Mouse (Mus musculus): ENCODE measurements around the gene Plcd1. TPM values are rescaled to one million over a fixed set of nuclear protein-coding genes. Genes with fewer than 3 reads are reported as not detected.

Plcd1 gene
- polyA plus RNA-seq, 1 experiment: 8.8 TPM

GRCm38 (mm10) chr9:119082039-119082438 is 11.3 kb downstream of the Plcd1 start:
- Histone ChIP-seq H3K79me2 (ENCODE audit: control insufficient read depth, insufficient read depth) (no peaks in the 10 kb centered on the region), H3K79me3 (ENCODE audit: low read depth) (no peaks in the 10 kb centered on the region), H3K4me3 (ENCODE audit: insufficient read depth, poor library complexity, severe bottlenecking) (no peak overlapping the region), H3ac (ENCODE audit: control insufficient read depth, insufficient read length, low read depth) (no peak overlapping the region), H3K36me3 (ENCODE audit: control insufficient read depth, insufficient read depth) (no peaks in the 10 kb centered on the region), H3K27me3 (ENCODE audit: control insufficient read depth, insufficient read depth, insufficient read length) (no peaks in the 10 kb centered on the region)
- no peak for TF ChIP-seq CEBPB (IDR thresholded peaks at IDR 0.05; ENCODE audit: low read depth)
- no peak for TF ChIP-seq FOSL1 (IDR thresholded peaks at IDR 0.05; ENCODE audit: insufficient read depth, low read length, poor library complexity, severe bottlenecking)
- TF ChIP-seq CTCF (IDR thresholded peaks at IDR 0.05; ENCODE audit: control insufficient read depth, insufficient read depth, insufficient read length): no peak
- no peak for TF ChIP-seq MYOD1 (IDR thresholded peaks at IDR 0.05; ENCODE audit: control insufficient read depth, insufficient read length, low read depth)
- no peak for TF ChIP-seq USF1 (IDR thresholded peaks at IDR 0.05; ENCODE audit: low read depth)
- no peak for TF ChIP-seq MAX (IDR thresholded peaks at IDR 0.05)
- TF ChIP-seq MYOG (IDR thresholded peaks at IDR 0.05; ENCODE audit: control insufficient read depth, extremely low read depth, insufficient read length): no peak

- no peak overlapping the region for H3ac ChIP-seq (ENCODE audit: control insufficient read depth, insufficient read length, low read depth)
- no peaks in the 10 kb centered on the region for H3K36me3 ChIP-seq (ENCODE audit: control insufficient read depth, insufficient read depth)
- no peaks in the 10 kb centered on the region for H3K79me3 ChIP-seq (ENCODE audit: low read depth)
- no peak overlapping the region for H3K4me3 ChIP-seq (ENCODE audit: insufficient read depth, poor library complexity, severe bottlenecking)
- no peaks in the 10 kb centered on the region for H3K79me2 ChIP-seq (ENCODE audit: control insufficient read depth, insufficient read depth)
- no peak for TF ChIP-seq MYOD1 (IDR thresholded peaks at IDR 0.05; ENCODE audit: control insufficient read depth, insufficient read length, low read depth)
- TF ChIP-seq CTCF (IDR thresholded peaks at IDR 0.05; ENCODE audit: control insufficient read depth, insufficient read depth, insufficient read length): no peak
- no peak for TF ChIP-seq USF1 (IDR thresholded peaks at IDR 0.05; ENCODE audit: low read depth)
- no peak for TF ChIP-seq MYOG (IDR thresholded peaks at IDR 0.05; ENCODE audit: control insufficient read depth, extremely low read depth, insufficient read length)
- no peak for TF ChIP-seq MAX (IDR thresholded peaks at IDR 0.05)
- no peak for TF ChIP-seq FOSL1 (IDR thresholded peaks at IDR 0.05; ENCODE audit: insufficient read depth, low read length, poor library complexity, severe bottlenecking)
- TF ChIP-seq CEBPB (IDR thresholded peaks at IDR 0.05; ENCODE audit: low read depth): no peak
- no peaks in the 10 kb centered on the region for H3K27me3 ChIP-seq (ENCODE audit: control insufficient read depth, insufficient read depth, insufficient read length)
These were observed 13.1 kb downstream of the Plcd1 start for GRCm38 (mm10) chr9:119080040-119080675.

GRCm38 (mm10) chr9:119075685-119076084 is 17.6 kb downstream of the Plcd1 start:
- no peaks in the 10 kb centered on the region for H3K36me3 ChIP-seq (ENCODE audit: control insufficient read depth, insufficient read depth)
- no peaks in the 10 kb centered on the region for H3K79me2 ChIP-seq (ENCODE audit: control insufficient read depth, insufficient read depth)
- H3ac ChIP-seq (ENCODE audit: control insufficient read depth, insufficient read length, low read depth): no peak overlapping the region
- TF ChIP-seq MYOD1 (IDR thresholded peaks at IDR 0.05; ENCODE audit: control insufficient read depth, insufficient read length, low read depth) (no peak), USF1 (IDR thresholded peaks at IDR 0.05; ENCODE audit: low read depth) (no peak), MAX (IDR thresholded peaks at IDR 0.05) (no peak), FOSL1 (IDR thresholded peaks at IDR 0.05; ENCODE audit: insufficient read depth, low read length, poor library complexity, severe bottlenecking) (no peak), CEBPB (IDR thresholded peaks at IDR 0.05; ENCODE audit: low read depth) (no peak), MYOG (IDR thresholded peaks at IDR 0.05; ENCODE audit: control insufficient read depth, extremely low read depth, insufficient read length) (no peak), CTCF (IDR thresholded peaks at IDR 0.05; ENCODE audit: control insufficient read depth, insufficient read depth, insufficient read length) (no peak)
- H3K4me3 ChIP-seq (ENCODE audit: insufficient read depth, poor library complexity, severe bottlenecking): no peak overlapping the region
- H3K79me3 ChIP-seq (ENCODE audit: low read depth): no peaks in the 10 kb centered on the region
- no peaks in the 10 kb centered on the region for H3K27me3 ChIP-seq (ENCODE audit: control insufficient read depth, insufficient read depth, insufficient read length)

GRCm38 (mm10) chr9:119073184-119073895 is 20.0 kb downstream of the Plcd1 start:
- H3K79me2 ChIP-seq (ENCODE audit: control insufficient read depth, insufficient read depth): no peaks in the 10 kb centered on the region
- H3K27me3 ChIP-seq (ENCODE audit: control insufficient read depth, insufficient read depth, insufficient read length): no peaks in the 10 kb centered on the region
- no peak overlapping the region for H3ac ChIP-seq (ENCODE audit: control insufficient read depth, insufficient read length, low read depth)
- no peak overlapping the region for H3K4me3 ChIP-seq (ENCODE audit: insufficient read depth, poor library complexity, severe bottlenecking)
- no peaks in the 10 kb centered on the region for H3K79me3 ChIP-seq (ENCODE audit: low read depth)
- no peak for TF ChIP-seq MAX (IDR thresholded peaks at IDR 0.05)
- no peak for TF ChIP-seq FOSL1 (IDR thresholded peaks at IDR 0.05; ENCODE audit: insufficient read depth, low read length, poor library complexity, severe bottlenecking)
- no peak for TF ChIP-seq CEBPB (IDR thresholded peaks at IDR 0.05; ENCODE audit: low read depth)
- no peak for TF ChIP-seq MYOD1 (IDR thresholded peaks at IDR 0.05; ENCODE audit: control insufficient read depth, insufficient read length, low read depth)
- no peak for TF ChIP-seq CTCF (IDR thresholded peaks at IDR 0.05; ENCODE audit: control insufficient read depth, insufficient read depth, insufficient read length)
- TF ChIP-seq MYOG (IDR thresholded peaks at IDR 0.05; ENCODE audit: control insufficient read depth, extremely low read depth, insufficient read length): no peak
- no peak for TF ChIP-seq USF1 (IDR thresholded peaks at IDR 0.05; ENCODE audit: low read depth)
- H3K36me3 ChIP-seq (ENCODE audit: control insufficient read depth, insufficient read depth): no peaks in the 10 kb centered on the region

GRCm38 (mm10) chr9:119071786-119072185 is 21.5 kb downstream of the Plcd1 start:
- no peaks in the 10 kb centered on the region for H3K79me3 ChIP-seq (ENCODE audit: low read depth)
- H3K27me3 ChIP-seq (ENCODE audit: control insufficient read depth, insufficient read depth, insufficient read length): no peaks in the 10 kb centered on the region
- H3K4me3 ChIP-seq (ENCODE audit: insufficient read depth, poor library complexity, severe bottlenecking): no peak overlapping the region
- no peaks in the 10 kb centered on the region for H3K79me2 ChIP-seq (ENCODE audit: control insufficient read depth, insufficient read depth)
- no peak for TF ChIP-seq MAX (IDR thresholded peaks at IDR 0.05)
- no peak for TF ChIP-seq MYOD1 (IDR thresholded peaks at IDR 0.05; ENCODE audit: control insufficient read depth, insufficient read length, low read depth)
- TF ChIP-seq CEBPB (IDR thresholded peaks at IDR 0.05; ENCODE audit: low read depth): no peak
- TF ChIP-seq CTCF (IDR thresholded peaks at IDR 0.05; ENCODE audit: control insufficient read depth, insufficient read depth, insufficient read length): no peak
- no peak for TF ChIP-seq USF1 (IDR thresholded peaks at IDR 0.05; ENCODE audit: low read depth)
- TF ChIP-seq MYOG (IDR thresholded peaks at IDR 0.05; ENCODE audit: control insufficient read depth, extremely low read depth, insufficient read length): no peak
- no peak for TF ChIP-seq FOSL1 (IDR thresholded peaks at IDR 0.05; ENCODE audit: insufficient read depth, low read length, poor library complexity, severe bottlenecking)
- no peaks in the 10 kb centered on the region for H3K36me3 ChIP-seq (ENCODE audit: control insufficient read depth, insufficient read depth)
- H3ac ChIP-seq (ENCODE audit: control insufficient read depth, insufficient read length, low read depth): no peak overlapping the region

Measured in C2C12 (cell line).